Comparison of ENCODE assay signal across 20 mouse cellular contexts in genomic region chr10:84186466-84186865, GRCm38 (mm10).
DNase-seq lines count a peak whose midpoint lies in the region; ATAC-seq lines count a peak whose summit lies in the region.
"Had no signal": no experiment of that assay in that cellular context is flagged by ENCODE, and none has a peak within 500 bp of the region (broad histone marks: within the 10 kb centered on the region; RNA-seq: fewer than 3 reads in every experiment).

No protein-coding gene starts in this region.

- ATAC-seq in hindbrain, embryonic 12.5 days (ENCODE audit: low FRiP score): no peak
- ATAC-seq: forebrain, embryonic 14.5 days; forebrain, embryonic 16.5 days had no signal

- H3K27me3 ChIP-seq in hindbrain, embryonic 10.5 days (ENCODE audit: insufficient read depth, poor library complexity, severe bottlenecking): no peaks in the 10 kb centered on the region
- no peaks in the 10 kb centered on the region for H3K27me3 ChIP-seq in hindbrain, embryonic 12.5 days
- H3K27me3 ChIP-seq: embryonic facial prominence, embryonic 13.5 days; embryonic facial prominence, embryonic 15.5 days; forebrain, embryonic 12.5 days had no signal

- no peak overlapping the region for H3K4me3 ChIP-seq in hindbrain, embryonic 10.5 days
- H3K4me3 ChIP-seq in hindbrain, embryonic 12.5 days: no peak overlapping the region
- H3K4me3 ChIP-seq: embryonic facial prominence, embryonic 13.5 days; embryonic facial prominence, embryonic 15.5 days; erythroblast, embryonic 14.5 days; forebrain, embryonic 10.5 days; forebrain, embryonic 12.5 days had no signal

- peak; percentile 37 for DNase-seq in embryo, embryonic 10.5 days (ENCODE audit: low spot score)
- DNase-seq in embryo, embryonic 9.5 days (ENCODE audit: extremely low spot score): no peak
- no peak for DNase-seq in hindbrain, embryonic 10.5 days (ENCODE audit: low spot score)
- DNase-seq: adrenal gland, adult 2 months; adrenal gland, postnatal 10 days; adrenal gland, postnatal 25 days; cerebellum, adult 11 months; cerebellum, adult 18-20 months; cerebellum, adult 8-10 months; cerebellum, adult 9-11 months; cerebellum, postnatal 14 days; cerebellum, postnatal 36 days had no signal

- no peaks in the 10 kb centered on the region for H3K36me3 ChIP-seq in hindbrain, embryonic 10.5 days
- no peaks in the 10 kb centered on the region for H3K36me3 ChIP-seq in hindbrain, embryonic 12.5 days
- H3K36me3 ChIP-seq: embryonic facial prominence, embryonic 13.5 days; embryonic facial prominence, embryonic 15.5 days; forebrain, embryonic 10.5 days; forebrain, embryonic 12.5 days had no signal

- no peak overlapping the region for H3K4me2 ChIP-seq in hindbrain, embryonic 12.5 days (replicated peaks)
- H3K4me2 ChIP-seq: embryonic facial prominence, embryonic 13.5 days; embryonic facial prominence, embryonic 15.5 days; forebrain, embryonic 12.5 days had no signal

- H3K4me1 ChIP-seq in hindbrain, embryonic 10.5 days (replicated peaks): peaks cover 12% of the 10 kb centered on the region
- peaks cover 4% of the 10 kb centered on the region; the same call in 1 of the 2 replicates for H3K4me1 ChIP-seq in hindbrain, embryonic 12.5 days
- H3K4me1 ChIP-seq: embryonic facial prominence, embryonic 13.5 days; embryonic facial prominence, embryonic 15.5 days; forebrain, embryonic 12.5 days had no signal

- 16% methylated on average over 2 of the region's 2 CpGs for WGBS in hindbrain, embryonic 10.5 days
- WGBS in hindbrain, embryonic 12.5 days: 40% methylated on average over 2 of the region's 2 CpGs

- no peak overlapping the region for H3K9ac ChIP-seq in hindbrain, embryonic 12.5 days
- H3K9ac ChIP-seq: embryonic facial prominence, embryonic 13.5 days; embryonic facial prominence, embryonic 15.5 days; forebrain, embryonic 12.5 days had no signal

- peak overlapping the region; percentile 29; the same call in 1 of the 2 replicates for H3K27ac ChIP-seq in hindbrain, embryonic 10.5 days
- no peak overlapping the region for H3K27ac ChIP-seq in hindbrain, embryonic 12.5 days
- H3K27ac ChIP-seq: embryonic facial prominence, embryonic 13.5 days; embryonic facial prominence, embryonic 15.5 days; forebrain, embryonic 10.5 days; forebrain, embryonic 12.5 days had no signal

- H3K9me3 ChIP-seq in hindbrain, embryonic 10.5 days: no peaks in the 10 kb centered on the region
- H3K9me3 ChIP-seq in hindbrain, embryonic 12.5 days (replicated peaks): no peaks in the 10 kb centered on the region
- H3K9me3 ChIP-seq: embryonic facial prominence, embryonic 15.5 days; forebrain, embryonic 10.5 days; forebrain, embryonic 12.5 days had no signal
